Mouse (Mus musculus) myocyte (in vitro differentiated cells): ENCODE measurements around the gene Ninj2. TPM values are rescaled to one million over a fixed set of nuclear protein-coding genes. Genes with fewer than 3 reads are reported as not detected.

Source experiments
- H3K27me3 ChIP-seq: one replicate; pipeline ENCODE4 v1.6.1; 2011; ENCODE audit not compliant: control insufficient read depth, insufficient read depth, insufficient read length
- H3K36me3 ChIP-seq: one replicate; pipeline ENCODE4 v1.6.1; 2011; ENCODE audit not compliant: control insufficient read depth, insufficient read depth
- H3K4me2 ChIP-seq: one replicate; pipeline ENCODE4 v1.6.1; 2011; ENCODE audit warnings: low read depth, control low read depth
- H3K4me3 ChIP-seq: one replicate; pipeline ENCODE4 v1.5.1; 2011; ENCODE audit warnings: mild to moderate bottlenecking, control low read depth, moderate library complexity
- H3K79me2 ChIP-seq: one replicate; pipeline ENCODE4 v1.6.1; 2011; ENCODE audit not compliant: control insufficient read depth, insufficient read depth
- H3ac ChIP-seq: one replicate; pipeline ENCODE4 v1.6.1; 2011; ENCODE audit not compliant: control insufficient read depth, insufficient read length
- CEBPB ChIP-seq: IDR thresholded peaks from 2 replicates; pipeline ENCODE4 v1.6.1; 2011; ENCODE audit warnings: mild to moderate bottlenecking, moderate library complexity; ENCODE audit not compliant: poor library complexity, insufficient read depth, severe bottlenecking
- E2F4 ChIP-seq: IDR thresholded peaks from one replicate; pipeline ENCODE4 v1.6.1; 2011; ENCODE audit warnings: mild to moderate bottlenecking, control low read depth, moderate library complexity; ENCODE audit not compliant: insufficient read depth
- MAX ChIP-seq: IDR thresholded peaks from one replicate; pipeline ENCODE4 v1.6.1; 2011; ENCODE audit warnings: low read depth, mild to moderate bottlenecking, control low read depth
- MYOD1 ChIP-seq, 3 experiments: IDR thresholded peaks; one replicate each; pipeline ENCODE4 v1.6.1; 2011; ENCODE audit warnings: control low read depth in 2 of 3, low read depth in 2 of 3, mild to moderate bottlenecking in 2 of 3, moderate library complexity in 1 of 3; ENCODE audit not compliant: insufficient read length in 2 of 3, control insufficient read depth in 1 of 3
- MYOG ChIP-seq, 3 experiments: IDR thresholded peaks; one replicate each; pipeline ENCODE4 v1.6.1; 2011; ENCODE audit warnings: control low read depth in 2 of 3, low read depth in 2 of 3, mild to moderate bottlenecking in 2 of 3; ENCODE audit not compliant: insufficient read length in 2 of 3, control insufficient read depth in 1 of 3, insufficient read depth in 1 of 3
- POLR2A ChIP-seq: IDR thresholded peaks from one replicate; pipeline ENCODE4 v1.6.1; 2011; ENCODE audit warnings: low read depth, mild to moderate bottlenecking, control low read depth, moderate library complexity; ENCODE audit not compliant: insufficient read length
- POLR2AphosphoS2 ChIP-seq: IDR thresholded peaks from one replicate; pipeline ENCODE4 v1.6.1; 2011; ENCODE audit warnings: low read depth, control low read depth; ENCODE audit not compliant: insufficient read length
- REST ChIP-seq: IDR thresholded peaks from one replicate; pipeline ENCODE4 v1.6.1; 2011; ENCODE audit warnings: mild to moderate bottlenecking, control low read depth, moderate library complexity; ENCODE audit not compliant: insufficient read depth, insufficient read length
- SRF ChIP-seq: IDR thresholded peaks from one replicate; pipeline ENCODE4 v1.6.1; 2011; ENCODE audit warnings: low read depth; ENCODE audit not compliant: control insufficient read depth, insufficient read length
- TCF12 ChIP-seq: IDR thresholded peaks from one replicate; pipeline ENCODE4 v1.6.1; 2011; ENCODE audit warnings: mild to moderate bottlenecking, control low read depth; ENCODE audit not compliant: poor library complexity, insufficient read depth, severe bottlenecking
- TCF3 ChIP-seq: IDR thresholded peaks from one replicate; pipeline ENCODE4 v1.6.1; 2011; ENCODE audit warnings: low read depth, control low read depth; ENCODE audit not compliant: insufficient read length
- USF1 ChIP-seq: IDR thresholded peaks from one replicate; pipeline ENCODE4 v1.6.1; 2011; ENCODE audit warnings: low read depth, mild to moderate bottlenecking, control low read depth, moderate library complexity
- polyA plus RNA-seq: library from polyadenylated mRNA; unstranded; fragments of >200 nt; fragmentation: generic; extraction: Trizol; gene quantifications from one replicate; pipeline ENCODE4 v1.2.1, GENCODE M21; 2012; ENCODE audit warnings: missing spikeins

Ninj2 gene
- polyA plus RNA-seq, 1 experiment: 0.05 TPM

- Histone ChIP-seq H3K4me3 (no peak overlapping the region), H3K4me2 (no peak overlapping the region), H3K79me2 (no peaks in the 10 kb centered on the region), H3ac (no peak overlapping the region), H3K27me3 (no peaks in the 10 kb centered on the region), H3K36me3 (no peaks in the 10 kb centered on the region)
- no peak for TF ChIP-seq E2F4
- TF ChIP-seq CEBPB: no peak
- TF ChIP-seq MYOD1 (IDR thresholded peaks at IDR 0.05; ENCODE audit: control insufficient read depth in 1 of 3, insufficient read length in 2 of 3, low read depth in 2 of 3): no peak
- TF ChIP-seq SRF: no peak
- TF ChIP-seq POLR2AphosphoS2: no peak
- TF ChIP-seq MYOG (IDR thresholded peaks at IDR 0.05; ENCODE audit: control insufficient read depth in 1 of 3, insufficient read depth in 1 of 3, insufficient read length in 2 of 3, low read depth in 2 of 3): no peak
- no peak for TF ChIP-seq MAX
- no peak for TF ChIP-seq REST
- no peak for TF ChIP-seq TCF12
- no peak for TF ChIP-seq POLR2A
- no peak for TF ChIP-seq USF1
- no peak for TF ChIP-seq TCF3
These were observed 101.8 kb downstream of the Ninj2 start for GRCm38 (mm10) chr6:120194963-120195362.

GRCm38 (mm10) chr6:120196837-120197236, 103.7 kb downstream of the Ninj2 start:
- H3K4me2 ChIP-seq: no peak overlapping the region
- no peaks in the 10 kb centered on the region for H3K79me2 ChIP-seq
- H3ac ChIP-seq: no peak overlapping the region
- no peaks in the 10 kb centered on the region for H3K36me3 ChIP-seq
- no peaks in the 10 kb centered on the region for H3K27me3 ChIP-seq
- TF ChIP-seq SRF (no peak), MYOG (IDR thresholded peaks at IDR 0.05; ENCODE audit: control insufficient read depth in 1 of 3, insufficient read depth in 1 of 3, insufficient read length in 2 of 3, low read depth in 2 of 3) (no peak), POLR2A (no peak), USF1 (no peak), REST (no peak), E2F4 (no peak), CEBPB (no peak), TCF12 (no peak), POLR2AphosphoS2 (no peak), MAX (no peak), TCF3 (no peak), MYOD1 (IDR thresholded peaks at IDR 0.05; ENCODE audit: control insufficient read depth in 1 of 3, insufficient read length in 2 of 3, low read depth in 2 of 3) (no peak)
- no peak overlapping the region for H3K4me3 ChIP-seq

- Histone ChIP-seq H3ac (no peak overlapping the region), H3K4me3 (no peak overlapping the region), H3K36me3 (no peaks in the 10 kb centered on the region), H3K27me3 (peaks cover 9% of the 10 kb centered on the region), H3K4me2 (no peak overlapping the region), H3K79me2 (no peaks in the 10 kb centered on the region)
- no peak for TF ChIP-seq E2F4
- no peak for TF ChIP-seq SRF
These were observed 104.8 kb downstream of the Ninj2 start for GRCm38 (mm10) chr6:120197964-120198363.

- peaks cover 27% of the 10 kb centered on the region for H3K27me3 ChIP-seq
- H3K79me2 ChIP-seq: no peaks in the 10 kb centered on the region
- no peak overlapping the region for H3K4me3 ChIP-seq
- TF ChIP-seq SRF (no peak), POLR2A (no peak), POLR2AphosphoS2 (no peak), MYOG (IDR thresholded peaks at IDR 0.05; ENCODE audit: control insufficient read depth in 1 of 3, insufficient read depth in 1 of 3, insufficient read length in 2 of 3, low read depth in 2 of 3) (no peak), USF1 (no peak), TCF12 (no peak), E2F4 (no peak), REST (no peak)
- H3ac ChIP-seq: no peak overlapping the region
- H3K36me3 ChIP-seq: no peaks in the 10 kb centered on the region
- no peak overlapping the region for H3K4me2 ChIP-seq
These were observed 106.7 kb downstream of the Ninj2 start for GRCm38 (mm10) chr6:120199638-120200394.

GRCm38 (mm10) chr6:120201956-120202355, 108.8 kb downstream of the Ninj2 start:
- no peaks in the 10 kb centered on the region for H3K36me3 ChIP-seq
- peaks cover 43% of the 10 kb centered on the region for H3K27me3 ChIP-seq
- H3K4me2 ChIP-seq: no peak overlapping the region
- H3K4me3 ChIP-seq: no peak overlapping the region
- H3ac ChIP-seq: no peak overlapping the region
- TF ChIP-seq MAX: no peak
- TF ChIP-seq CEBPB: no peak
- TF ChIP-seq MYOG (IDR thresholded peaks at IDR 0.05; ENCODE audit: control insufficient read depth in 1 of 3, insufficient read depth in 1 of 3, insufficient read length in 2 of 3, low read depth in 2 of 3): no peak
- no peak for TF ChIP-seq REST
- TF ChIP-seq SRF: no peak
- no peak for TF ChIP-seq POLR2AphosphoS2
- no peak for TF ChIP-seq POLR2A
- TF ChIP-seq E2F4: no peak
- no peak for TF ChIP-seq MYOD1 (IDR thresholded peaks at IDR 0.05; ENCODE audit: control insufficient read depth in 1 of 3, insufficient read length in 2 of 3, low read depth in 2 of 3)
- TF ChIP-seq TCF12: no peak
- TF ChIP-seq TCF3: no peak
- no peak for TF ChIP-seq USF1
- no peaks in the 10 kb centered on the region for H3K79me2 ChIP-seq
